Mouse (Mus musculus) heart, embryonic 13.5 days (tissue): ENCODE data around the gene Hoxa2. TPM values are rescaled to one million over a fixed set of nuclear protein-coding genes. Genes with fewer than 3 reads are reported as not detected.

Source experiments
- ATAC-seq: fragments of 200-750 bp; cut with Nextera tagmentation; 2 replicates; pipeline ENCODE4 v1.8.0; 2017; ENCODE audit warnings: moderate TSS enrichment; ENCODE audit not compliant: insufficient number of reproducible peaks, low FRiP score, low TSS enrichment; ENCODE audit errors: extremely low read depth
- H3K27ac ChIP-seq: fragments of 300-500 bp; sonication (generic); replicated peaks from 2 replicates; pipeline ENCODE4 v1.5.1; 2015; ENCODE audit warnings: moderate library complexity, mild to moderate bottlenecking, inconsistent platforms
- H3K27me3 ChIP-seq: fragments of 300-500 bp; sonication (generic); replicated peaks from 2 replicates; pipeline ENCODE4 v1.6.1; 2015; ENCODE audit warnings: mild to moderate bottlenecking, inconsistent platforms
- H3K36me3 ChIP-seq: fragments of 300-500 bp; sonication (generic); 2 replicates; pipeline ENCODE4 v1.6.1; 2015; ENCODE audit warnings: mild to moderate bottlenecking, inconsistent platforms
- H3K4me1 ChIP-seq: fragments of 300-500 bp; sonication (generic); 2 replicates; pipeline ENCODE4 v1.6.1; 2015; ENCODE audit warnings: inconsistent platforms
- H3K4me2 ChIP-seq: fragments of 300-500 bp; sonication (generic); 2 replicates; pipeline ENCODE4 v1.6.1; 2015; ENCODE audit warnings: inconsistent platforms, mild to moderate bottlenecking, moderate library complexity
- H3K4me3 ChIP-seq: fragments of 300-500 bp; sonication (generic); 2 replicates; pipeline ENCODE4 v1.5.1; 2015; ENCODE audit warnings: moderate library complexity, mild to moderate bottlenecking, inconsistent platforms
- H3K9ac ChIP-seq: fragments of 300-500 bp; sonication (generic); 2 replicates; pipeline ENCODE4 v1.6.1; 2015; ENCODE audit warnings: inconsistent platforms, mild to moderate bottlenecking, moderate library complexity
- H3K9me3 ChIP-seq: fragments of 300-500 bp; sonication (generic); 2 replicates; pipeline ENCODE4 v1.6.1; 2016; ENCODE audit warnings: inconsistent platforms
- WGBS: fragments of 180-500 bp; shearing (Covaris S2); methylation state at CpG from one replicate; pipeline ENCODE4 v1.1.7; 2015; ENCODE audit warnings: mixed read lengths; 5-methylcytosine and 5-hydroxymethylcytosine counted together
- polyA plus RNA-seq: library from polyadenylated mRNA; unstranded; fragments of >200 nt; fragmentation: Nextera tagmentation; extraction: Ambion mirVana; gene quantifications from 2 replicates; pipeline ENCODE4 v1.2.1, GENCODE M21; 2015

The Hoxa2 gene
- polyA plus RNA-seq, 1 experiment from 2014 or later: 2.5 TPM

GRCm38 (mm10) chr6:52161336-52162092, 3.1 kb downstream of the Hoxa2 start:
- H3K9me3 ChIP-seq: no peaks in the 10 kb centered on the region
- no peak for ATAC-seq
- no peaks in the 10 kb centered on the region for H3K36me3 ChIP-seq
- peaks cover 30% of the 10 kb centered on the region for H3K4me1 ChIP-seq
- peaks cover 99% of the 10 kb centered on the region for H3K27me3 ChIP-seq
- peak overlapping the region; percentile 73 for H3K4me3 ChIP-seq
- 24% methylated on average over 8 of the region's 8 CpGs for WGBS
- no peak overlapping the region; the same call in 1 of the 2 replicates for H3K9ac ChIP-seq
- peak overlapping the region; percentile 84; the same call in 1 of the 2 replicates for H3K27ac ChIP-seq
- H3K4me2 ChIP-seq: peak overlapping the region; percentile 98

GRCm38 (mm10) chr6:52160511-52161335, 3.9 kb downstream of the Hoxa2 start:
- Histone ChIP-seq H3K9ac (peak overlapping the region; percentile 83), H3K4me2 (peak overlapping the region; percentile 98), H3K27me3 (peaks cover 99% of the 10 kb centered on the region), H3K27ac (peak overlapping the region; percentile 84), H3K9me3 (no peaks in the 10 kb centered on the region), H3K4me3 (peak overlapping the region; percentile 73), H3K36me3 (no peaks in the 10 kb centered on the region), H3K4me1 (peaks cover 31% of the 10 kb centered on the region)
- no peak for ATAC-seq
- WGBS: 8% methylated on average over 30 of the region's 30 CpGs

GRCm38 (mm10) chr6:52159979-52160378, 4.7 kb downstream of the Hoxa2 start:
- 10% methylated on average over 9 of the region's 9 CpGs for WGBS
- peaks cover 31% of the 10 kb centered on the region for H3K4me1 ChIP-seq
- H3K27me3 ChIP-seq: peaks cover 99% of the 10 kb centered on the region
- H3K27ac ChIP-seq: peak overlapping the region; percentile 84
- peak overlapping the region; percentile 73 for H3K4me3 ChIP-seq
- H3K9me3 ChIP-seq: no peaks in the 10 kb centered on the region
- ATAC-seq: no peak
- peak overlapping the region; percentile 83 for H3K9ac ChIP-seq
- H3K36me3 ChIP-seq: no peaks in the 10 kb centered on the region
- H3K4me2 ChIP-seq: peak overlapping the region; percentile 98

- WGBS: 5% methylated on average over 12 of the region's 12 CpGs
- no peaks in the 10 kb centered on the region for H3K36me3 ChIP-seq
- peak overlapping the region; percentile 83 for H3K9ac ChIP-seq
- H3K4me2 ChIP-seq: peak overlapping the region; percentile 98
- H3K4me1 ChIP-seq: peaks cover 31% of the 10 kb centered on the region
- peak overlapping the region; percentile 84 for H3K27ac ChIP-seq
- no peaks in the 10 kb centered on the region for H3K9me3 ChIP-seq
- H3K4me3 ChIP-seq: peak overlapping the region; percentile 73
- ATAC-seq: no peak
- H3K27me3 ChIP-seq: peaks cover 99% of the 10 kb centered on the region
These were observed 5.4 kb downstream of the Hoxa2 start for GRCm38 (mm10) chr6:52159164-52159761.

GRCm38 (mm10) chr6:52158276-52159051, 6.2 kb downstream of the Hoxa2 start, which contains the start of gene Hoxa1:
Gene Hoxa1 (minus strand): TSS chr6:52158317.
- peak; percentile 62 for ATAC-seq
- peaks cover 31% of the 10 kb centered on the region for H3K4me1 ChIP-seq
- H3K4me2 ChIP-seq: peak within 1 kb of the TSS; percentile 98
- no peaks in the 10 kb centered on the region for H3K36me3 ChIP-seq
- peak within 1 kb of the TSS; percentile 84 for H3K27ac ChIP-seq
- under 1% methylated on average over 55 of the region's 55 CpGs for WGBS
- no peaks in the 10 kb centered on the region for H3K9me3 ChIP-seq
- peak within 1 kb of the TSS; percentile 83 for H3K9ac ChIP-seq
- H3K27me3 ChIP-seq: peaks cover 99% of the 10 kb centered on the region
- peak within 1 kb of the TSS; percentile 73 for H3K4me3 ChIP-seq

GRCm38 (mm10) chr6:52157466-52158275, 7.0 kb downstream of the Hoxa2 start:
- ATAC-seq: no peak; the same call in 1 of the 2 replicates
- no peaks in the 10 kb centered on the region for H3K36me3 ChIP-seq
- no peaks in the 10 kb centered on the region for H3K9me3 ChIP-seq
- no peak overlapping the region for H3K27ac ChIP-seq
- peaks cover 99% of the 10 kb centered on the region for H3K27me3 ChIP-seq
- peak overlapping the region; percentile 83 for H3K9ac ChIP-seq
- 1% methylated on average over 32 of the region's 32 CpGs for WGBS
- H3K4me2 ChIP-seq: peak overlapping the region; percentile 98
- peaks cover 31% of the 10 kb centered on the region for H3K4me1 ChIP-seq
- peak overlapping the region; percentile 73 for H3K4me3 ChIP-seq

GRCm38 (mm10) chr6:52156551-52157200, 8.0 kb downstream of the Hoxa2 start:
- Histone ChIP-seq H3K27ac (no peak overlapping the region), H3K9me3 (no peaks in the 10 kb centered on the region), H3K4me3 (peak overlapping the region; percentile 73), H3K4me1 (peaks cover 31% of the 10 kb centered on the region), H3K9ac (peak overlapping the region; percentile 83; the same call in 1 of the 2 replicates), H3K27me3 (peaks cover 99% of the 10 kb centered on the region), H3K4me2 (peak overlapping the region; percentile 98), H3K36me3 (no peaks in the 10 kb centered on the region)
- ATAC-seq: no peak
- 1% methylated on average over 20 of the region's 20 CpGs for WGBS

- Histone ChIP-seq H3K9ac (no peak overlapping the region), H3K4me3 (no peak overlapping the region), H3K4me2 (no peak overlapping the region), H3K9me3 (no peaks in the 10 kb centered on the region), H3K36me3 (no peaks in the 10 kb centered on the region), H3K27me3 (peaks cover 100% of the 10 kb centered on the region), H3K27ac (no peak overlapping the region), H3K4me1 (peaks cover 30% of the 10 kb centered on the region)
- no peak for ATAC-seq
- 56% methylated on average over 3 of the region's 3 CpGs for WGBS
These were observed 9.2 kb downstream of the Hoxa2 start for GRCm38 (mm10) chr6:52155471-52155870.

GRCm38 (mm10) chr6:52154044-52154443, 10.6 kb downstream of the Hoxa2 start:
- 22% methylated on average over 5 of the region's 5 CpGs for WGBS
- H3K4me1 ChIP-seq: peaks cover 22% of the 10 kb centered on the region
- no peak overlapping the region for H3K9ac ChIP-seq
- no peak overlapping the region for H3K4me3 ChIP-seq
- H3K27me3 ChIP-seq: peaks cover 99% of the 10 kb centered on the region
- no peak for ATAC-seq
- H3K36me3 ChIP-seq: no peaks in the 10 kb centered on the region
- H3K9me3 ChIP-seq: no peaks in the 10 kb centered on the region
- H3K4me2 ChIP-seq: no peak overlapping the region
- H3K27ac ChIP-seq: no peak overlapping the region

- H3K36me3 ChIP-seq: no peaks in the 10 kb centered on the region
- H3K9me3 ChIP-seq: no peaks in the 10 kb centered on the region
- 7% methylated on average over 6 of the region's 6 CpGs for WGBS
- H3K27ac ChIP-seq: no peak overlapping the region
- H3K4me1 ChIP-seq: peaks cover 14% of the 10 kb centered on the region
- ATAC-seq: no peak
- H3K27me3 ChIP-seq: peaks cover 99% of the 10 kb centered on the region
- H3K4me2 ChIP-seq: no peak overlapping the region
- H3K9ac ChIP-seq: no peak overlapping the region
- no peak overlapping the region for H3K4me3 ChIP-seq
These were observed 11.4 kb downstream of the Hoxa2 start for GRCm38 (mm10) chr6:52153270-52153669.
